Mouse (Mus musculus): ENCODE data around the gene Sppl2a.
"Not testable (repeated sequence)": the region's sequence is repeated elsewhere in the genome, so short reads cannot be mapped to it uniquely, and the experiment has no call there.

Gene Sppl2a

DNA sequence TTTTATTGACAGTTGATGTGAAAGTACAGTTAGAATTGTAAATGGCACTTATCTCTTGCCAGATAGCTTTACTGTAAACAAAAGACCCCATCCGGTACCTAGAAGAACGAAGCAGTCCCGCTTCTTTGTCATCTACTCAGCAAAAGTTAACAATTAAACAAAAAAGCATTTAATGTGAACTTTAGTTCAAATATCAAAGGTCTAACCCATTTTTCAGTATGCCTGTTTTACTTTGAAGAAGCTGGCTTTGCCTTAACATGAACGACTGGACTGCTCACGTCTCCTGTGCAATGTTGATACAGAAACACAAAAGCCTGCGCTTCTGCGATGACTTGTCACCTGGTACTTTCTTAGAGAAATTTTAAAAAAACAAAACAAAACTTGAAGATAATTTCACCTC, 40.7 kb downstream of the Sppl2a start:
- DNase-seq: no peak

DNA sequence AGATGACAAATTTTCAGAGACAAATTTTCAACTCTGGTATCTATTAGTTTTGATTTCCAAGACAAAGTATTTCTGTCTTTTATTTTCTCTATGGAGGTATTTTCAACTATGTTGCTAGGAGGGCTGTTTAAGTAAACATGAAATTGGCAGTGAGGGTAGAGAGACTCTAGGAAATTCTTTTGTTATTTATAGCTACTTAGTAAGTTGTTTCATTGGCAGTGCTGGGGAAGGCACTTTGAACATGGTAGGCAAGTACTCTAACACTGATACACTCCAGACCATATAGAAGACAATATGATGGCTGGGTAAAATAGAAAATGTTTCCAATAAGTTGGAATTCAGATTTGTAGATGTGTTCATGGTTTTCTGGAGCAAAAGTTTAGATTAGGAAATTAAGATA, 41.3 kb downstream of the Sppl2a start:
- DNase-seq: no peak

DNA sequence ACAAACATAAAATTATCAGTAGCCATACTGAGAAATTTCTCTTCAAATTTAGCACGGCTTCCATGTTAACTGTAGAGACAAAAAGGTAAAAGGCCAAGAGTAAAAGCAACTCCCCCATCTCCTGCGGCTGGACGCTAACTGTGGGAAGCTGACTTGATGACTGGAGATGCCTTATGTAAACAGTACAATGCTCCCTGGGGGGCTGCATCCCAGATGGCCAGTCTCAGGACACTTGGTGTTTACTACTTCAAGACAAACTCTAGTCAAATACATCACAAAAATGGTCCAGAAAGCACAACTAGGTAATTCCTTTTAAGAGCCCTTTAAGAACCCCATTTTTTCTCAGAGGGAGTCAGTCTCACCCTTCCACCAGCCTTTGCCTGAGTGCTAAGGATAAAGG, 45.9 kb downstream of the Sppl2a start:
- DNase-seq: no peak

DNA sequence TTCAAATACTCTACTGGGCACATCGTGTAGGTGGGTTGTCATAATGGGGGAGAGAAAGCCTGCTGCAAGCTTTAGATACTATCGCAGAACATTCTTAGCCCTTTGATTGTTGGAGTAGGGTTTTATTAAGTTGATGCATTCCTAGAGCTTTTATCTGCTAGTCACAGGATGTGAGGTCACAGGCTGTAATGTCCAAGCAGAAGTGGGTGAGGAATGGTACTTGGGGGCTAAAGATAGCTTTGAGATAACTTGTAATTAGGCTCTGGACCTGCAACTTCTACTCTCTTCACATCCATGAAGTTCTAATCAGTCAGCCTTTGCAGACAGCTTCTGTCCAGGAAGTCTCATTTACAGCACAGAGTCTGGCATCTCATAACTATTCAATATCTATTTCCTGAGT, 47.2 kb downstream of the Sppl2a start:
- DNase-seq: no peak

DNA sequence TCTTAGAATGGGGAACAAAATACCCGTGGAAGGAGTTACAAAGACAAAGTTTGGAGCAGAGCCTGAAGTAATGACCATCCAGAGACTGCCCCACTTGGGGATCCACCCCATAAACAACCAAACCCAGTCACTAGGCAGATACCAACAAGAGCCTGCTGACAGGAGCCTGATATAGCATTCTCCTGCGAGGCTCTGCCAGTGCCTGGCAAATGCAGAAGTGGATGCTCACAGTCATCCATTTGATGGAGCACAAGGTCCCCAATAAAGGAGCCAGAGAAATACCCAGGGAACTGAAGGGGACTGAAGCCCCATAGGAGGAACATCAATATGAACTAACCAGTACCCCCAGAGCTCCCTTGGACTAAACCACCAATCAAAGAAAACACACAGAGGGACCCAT, 50.3 kb downstream of the Sppl2a start:
- DNase-seq: not testable (repeated sequence)

DNA sequence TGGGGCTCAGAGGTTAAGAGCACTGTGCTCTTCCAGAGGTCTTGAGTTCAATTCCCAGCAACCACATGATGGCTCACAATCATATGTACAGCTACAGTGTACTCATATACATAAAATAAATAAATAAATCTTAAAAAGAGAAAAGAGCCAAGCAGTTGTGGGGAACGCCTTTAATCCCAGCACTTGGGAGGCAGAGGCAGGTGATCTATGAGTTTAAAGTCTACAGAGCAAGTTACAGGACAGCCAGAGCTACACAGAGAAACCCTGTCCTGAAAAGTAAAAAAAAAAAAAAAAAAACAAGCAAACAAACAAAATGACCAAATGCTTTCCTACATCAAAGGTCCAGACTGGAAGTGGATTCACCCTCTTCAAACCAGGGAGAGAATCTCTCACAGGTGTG, 55.0 kb downstream of the Sppl2a start:
- DNase-seq: no peak

DNA sequence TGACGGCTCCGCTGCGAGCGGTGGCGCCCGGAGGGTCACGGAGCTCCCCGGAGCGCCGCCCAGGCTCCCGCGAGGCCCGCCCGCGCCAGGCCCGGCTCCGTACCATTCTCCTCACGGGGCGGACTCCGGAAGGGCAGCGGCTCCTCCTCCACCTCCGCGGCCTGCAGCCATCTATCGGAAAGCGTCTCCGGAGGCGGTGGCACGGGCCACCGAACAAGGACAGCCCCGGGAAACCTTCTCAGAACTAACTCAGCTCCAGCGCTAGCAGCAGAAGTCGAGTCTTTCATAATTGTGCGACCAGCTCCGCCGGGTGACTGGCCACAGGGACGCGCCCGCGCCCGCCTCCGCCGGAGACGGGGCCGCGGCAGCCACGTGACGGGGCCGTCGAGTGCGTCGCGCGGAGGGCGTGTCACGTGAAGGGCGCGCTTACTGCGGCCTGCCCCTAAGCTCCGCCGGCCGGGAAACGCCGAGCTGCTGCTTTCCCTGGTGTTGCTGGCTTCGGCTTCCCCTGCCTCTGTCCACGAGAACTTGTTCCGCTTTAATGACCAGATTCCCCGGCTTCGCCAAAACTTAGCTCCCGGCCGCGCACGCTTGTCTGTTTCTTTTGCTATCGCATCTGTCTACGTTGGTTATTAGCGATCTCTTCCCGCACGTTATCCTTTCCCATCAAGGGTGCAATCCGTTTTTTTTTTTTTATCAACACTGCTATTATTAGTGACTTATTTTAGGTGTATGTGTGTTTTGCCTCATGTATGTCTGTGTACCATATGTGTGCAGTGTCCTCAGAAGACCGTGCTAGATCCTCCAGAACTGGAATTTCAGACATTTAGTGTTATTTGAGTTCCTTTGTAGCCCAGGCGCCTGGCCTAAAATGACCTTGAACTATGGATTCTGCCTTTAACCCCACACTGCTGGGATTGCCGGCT, 56.9 kb downstream of the Sppl2a start, which contains the start of gene Trpm7:
Gene Trpm7 (minus strand): TSS at position 360 of the 926 bp plus-strand sequence.
- DNase-seq: peak; percentile 92 to 93

DNA sequence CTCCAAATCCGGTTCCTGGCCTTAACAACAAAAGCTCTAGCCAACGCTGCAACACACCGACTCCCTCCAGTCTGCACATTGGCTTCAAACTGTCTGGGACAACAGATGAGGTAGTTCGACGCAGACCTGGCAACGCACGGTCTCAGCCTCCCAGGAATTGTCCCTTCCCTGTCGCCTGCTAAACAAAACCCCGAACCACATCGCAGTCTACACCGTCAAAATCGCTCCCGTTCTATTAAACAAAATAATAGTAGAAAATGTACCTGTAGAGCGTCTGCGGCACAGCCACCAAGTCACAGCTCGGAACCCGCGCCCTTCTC, 57.6 kb downstream of the Sppl2a start:
- peak in 1 of 2 experiments; percentile 44 for DNase-seq

DNA sequence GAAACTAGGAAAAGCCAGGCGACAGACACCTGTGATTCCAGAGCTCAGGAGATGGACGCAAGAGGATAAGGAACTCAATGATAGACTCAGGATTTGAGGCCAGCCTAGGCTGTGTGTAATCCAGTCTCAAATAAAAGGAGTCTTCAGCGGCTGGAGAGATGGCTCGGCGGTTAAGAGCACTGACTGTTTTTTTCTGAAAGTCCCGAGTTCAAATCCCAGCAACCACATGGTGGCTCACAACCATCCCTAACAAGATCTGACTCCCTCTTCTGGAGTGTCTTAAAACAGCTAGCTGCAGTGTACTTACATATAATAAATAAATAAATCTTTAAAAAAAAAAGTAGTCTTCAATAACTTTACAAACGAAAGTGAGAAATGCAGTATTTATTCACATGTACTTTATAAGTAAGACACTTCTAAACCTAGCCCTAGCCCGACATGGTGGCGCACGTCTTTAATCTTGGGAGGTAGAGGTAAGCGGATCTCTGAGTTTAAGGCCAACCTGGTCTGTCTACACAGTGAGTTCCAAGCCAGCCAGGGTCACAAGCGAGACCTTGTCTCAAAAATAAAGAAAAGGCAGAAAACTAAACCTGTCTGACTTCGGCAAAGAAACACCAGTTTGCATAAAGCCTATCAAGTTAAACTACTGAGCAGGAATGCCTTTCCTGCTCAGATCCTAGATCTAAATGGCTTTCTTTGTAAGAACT, 58.1 kb downstream of the Sppl2a start:
- DNase-seq: no peak

DNA sequence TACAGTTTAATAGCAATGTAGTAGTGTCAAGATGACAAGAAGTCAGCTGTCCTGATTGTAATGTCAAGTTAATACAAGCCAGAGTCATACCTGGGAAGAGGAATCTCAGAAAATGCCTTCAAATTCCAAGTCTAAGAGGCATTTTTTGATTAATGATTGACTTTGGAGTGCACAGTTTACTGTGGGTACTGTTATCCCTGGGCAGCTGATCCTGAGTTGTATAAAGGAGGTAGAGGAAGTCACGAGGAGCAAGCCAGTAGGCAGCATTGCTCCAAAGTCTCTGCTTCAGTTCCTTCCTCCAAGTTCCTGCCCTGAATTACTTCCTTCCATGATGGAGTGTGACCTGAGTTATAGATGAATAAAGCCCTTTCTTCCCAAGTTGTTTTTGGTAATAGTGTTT, 66.7 kb downstream of the Sppl2a start:
- no peak for DNase-seq

DNA sequence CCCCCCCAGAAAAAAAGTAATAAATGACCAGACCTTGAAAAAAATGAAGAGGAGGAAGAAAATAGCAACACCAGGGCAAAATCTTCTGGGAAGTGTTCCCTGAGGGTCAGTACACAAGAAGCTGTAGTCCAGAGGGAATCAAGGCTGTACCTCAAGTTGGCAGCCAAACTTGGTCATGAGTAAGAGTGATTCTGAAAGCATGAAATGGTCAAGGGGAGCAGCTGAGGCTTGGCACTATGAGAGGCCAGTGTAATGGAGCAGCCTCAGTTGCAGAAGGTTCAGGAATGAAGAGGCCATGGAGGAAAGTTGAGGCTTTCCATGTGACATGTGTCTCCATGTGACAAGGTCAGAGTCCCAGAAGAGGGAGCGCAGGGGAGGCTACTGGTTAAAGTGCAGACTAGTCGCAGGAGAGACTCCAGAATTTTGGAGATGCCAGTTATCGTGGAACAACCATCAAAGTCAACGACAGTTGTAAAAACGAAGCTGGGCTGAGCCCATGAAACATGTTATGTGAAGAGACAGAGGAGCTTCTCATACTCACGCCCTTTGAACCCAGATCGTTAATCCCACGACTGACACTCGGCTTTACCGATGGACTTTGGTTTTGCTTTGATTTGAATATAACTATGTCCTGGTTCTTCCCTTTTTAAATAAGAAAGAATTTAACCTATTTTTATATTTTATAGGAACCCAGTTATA, 67.4 kb downstream of the Sppl2a start:
- DNase-seq: no peak

DNA sequence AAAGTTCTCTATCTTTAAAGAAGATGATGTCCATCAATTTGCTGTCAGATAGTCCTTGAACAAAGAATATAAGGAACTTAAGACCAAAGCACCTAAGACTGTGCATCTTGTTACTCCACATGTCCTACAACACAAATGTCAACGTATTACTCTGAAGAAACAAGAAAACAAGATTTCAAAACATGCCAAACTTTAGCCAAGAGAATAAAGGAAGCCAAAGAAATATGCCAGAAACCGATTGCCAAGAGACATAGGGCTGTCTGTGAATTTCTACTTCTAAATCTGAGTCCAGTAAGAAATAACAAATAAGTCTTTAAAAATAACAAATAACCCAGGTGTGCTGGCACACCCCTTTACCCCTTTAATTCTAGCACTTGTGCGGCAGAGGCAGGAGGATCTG, 68.0 kb downstream of the Sppl2a start:
- DNase-seq: no peak

DNA sequence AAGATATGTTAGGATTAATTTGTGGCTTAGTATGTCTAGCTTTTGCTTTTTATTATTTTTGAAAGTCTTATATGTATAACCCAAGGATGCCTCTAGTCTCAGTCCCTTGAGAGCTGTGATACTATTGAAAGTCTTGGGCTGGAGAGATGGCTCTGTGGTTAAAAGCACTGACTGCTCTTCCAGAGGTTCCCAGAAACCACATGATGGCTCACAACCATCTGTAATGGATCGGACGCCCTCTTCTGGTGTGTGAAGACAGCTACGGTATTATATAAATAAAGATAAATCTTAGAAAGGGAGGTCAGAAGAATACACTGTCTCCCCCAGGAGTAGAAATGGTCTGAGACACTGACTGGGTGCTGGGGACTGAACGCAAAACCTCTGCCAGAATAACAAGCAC, 88.3 kb downstream of the Sppl2a start:
- no peak for DNase-seq
